Mouse (Mus musculus) retina, embryonic 14.5 days (tissue): ENCODE measurements around the gene Spry2.

Experiments
- DNase-seq: peaks from one replicate; pipeline ENCODE4 v3.0.0-alpha.2; 2015; ENCODE audit warnings: low spot score

Spry2 gene

GRCm38 (mm10) chr14:105896791-105897568, at the start of gene Spry2:
TSS of gene Spry2 (minus strand) at chr14:105896819.
- DNase-seq: peak; percentile 97

GRCm38 (mm10) chr14:105941353-105941752, 44.7 kb upstream of the Spry2 start:
- DNase-seq: no peak

GRCm38 (mm10) chr14:105926726-105927125, 30.1 kb upstream of the Spry2 start:
- no peak for DNase-seq

GRCm38 (mm10) chr14:105925305-105925704, 28.7 kb upstream of the Spry2 start:
- DNase-seq: no peak

GRCm38 (mm10) chr14:105924712-105925111, 28.1 kb upstream of the Spry2 start:
- DNase-seq: peak; percentile 62

GRCm38 (mm10) chr14:105922874-105923273, 26.3 kb upstream of the Spry2 start:
- DNase-seq: peak; percentile 28

GRCm38 (mm10) chr14:105922427-105922826, 25.8 kb upstream of the Spry2 start:
- peak; percentile 31 for DNase-seq

GRCm38 (mm10) chr14:105921217-105921695, 24.6 kb upstream of the Spry2 start:
- no peak for DNase-seq

GRCm38 (mm10) chr14:105920395-105921216, 24.0 kb upstream of the Spry2 start:
- DNase-seq: peak; percentile 84

- no peak for DNase-seq
Measured at GRCm38 (mm10) chr14:105907216-105907615, 10.6 kb upstream of the Spry2 start.

- DNase-seq: no peak
Measured at GRCm38 (mm10) chr14:105905935-105906334, 9.3 kb upstream of the Spry2 start.

- DNase-seq: no peak
Measured at GRCm38 (mm10) chr14:105905509-105905908, 8.9 kb upstream of the Spry2 start.

- DNase-seq: peak; percentile 51
Measured at GRCm38 (mm10) chr14:105902807-105903206, 6.2 kb upstream of the Spry2 start.

GRCm38 (mm10) chr14:105900841-105901240, 4.2 kb upstream of the Spry2 start:
- no peak for DNase-seq

- DNase-seq: no peak
Measured at GRCm38 (mm10) chr14:105899116-105899515, 2.5 kb upstream of the Spry2 start.

- peak; percentile 91 for DNase-seq
Measured at GRCm38 (mm10) chr14:105898266-105899111, 1.9 kb upstream of the Spry2 start.

GRCm38 (mm10) chr14:105897569-105898101, 1.0 kb upstream of the Spry2 start:
- peak; percentile 78 for DNase-seq

- DNase-seq: peak; percentile 58
Measured at GRCm38 (mm10) chr14:105895961-105896651, 513 bp downstream of the Spry2 start.

GRCm38 (mm10) chr14:105894971-105895873, 1.4 kb downstream of the Spry2 start:
- DNase-seq: peak; percentile 72

GRCm38 (mm10) chr14:105893623-105893995, 3.0 kb downstream of the Spry2 start:
- DNase-seq: peak; percentile 50
